Mouse (Mus musculus) layer of hippocampus, adult 8-10 months (tissue): Measurements from ENCODE around the gene Bmp3. TPM values are rescaled to one million over a fixed set of nuclear protein-coding genes. Genes with fewer than 3 reads are reported as not detected.
A peak's percentile ranks its signal among the peaks of the same experiment; 100 is the strongest.

Source experiments
- DNase-seq, 2 experiments: peaks; one replicate each; pipeline ENCODE4 v3.0.0; 2022; ENCODE audit warnings: low spot score in 2 of 2
- total RNA-seq, 4 experiments: library from RNA; stranded (reverse); gene quantifications; 2 replicates each; pipeline ENCODE4 v1.2.4; 2022

Bmp3 gene
- total RNA-seq: 1 to 10 TPM; 2.6 to 3.8 (median 3.4) TPM

GRCm38 (mm10) chr5:98854264-98854626, at the start of gene Bmp3:
TSS of gene Bmp3 (plus strand) at chr5:98854415.
- DNase-seq: no peak

GRCm38 (mm10) chr5:98804761-98805160, 49.5 kb upstream of the Bmp3 start:
- no peak for DNase-seq

- no peak for DNase-seq
Measured at GRCm38 (mm10) chr5:98806492-98806891, 47.7 kb upstream of the Bmp3 start.

- DNase-seq: no peak
Measured at GRCm38 (mm10) chr5:98807022-98807421, 47.2 kb upstream of the Bmp3 start.

DNA sequence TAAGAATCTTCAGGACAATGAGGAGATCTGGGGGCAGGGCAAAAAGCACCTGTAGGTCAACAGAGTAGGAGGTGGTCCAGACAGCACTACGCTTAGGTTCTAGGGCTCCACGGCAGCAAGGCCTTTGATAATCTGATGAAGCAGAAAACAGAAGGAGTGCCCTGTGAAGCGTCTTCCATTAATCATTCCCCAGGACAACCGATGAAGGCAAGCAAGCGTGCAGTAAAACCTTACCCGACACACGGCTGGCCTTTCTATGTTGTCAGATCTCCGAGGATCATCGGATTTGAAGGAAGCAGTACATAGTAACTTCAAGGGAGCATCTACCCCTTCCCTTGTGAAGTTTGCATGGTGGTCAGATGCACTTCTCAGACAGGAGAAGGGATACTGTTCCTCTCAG, 46.3 kb upstream of the Bmp3 start:
- DNase-seq: no peak

- DNase-seq: no peak
Measured at GRCm38 (mm10) chr5:98812380-98812779, 41.8 kb upstream of the Bmp3 start.

- DNase-seq: no peak
Measured at GRCm38 (mm10) chr5:98815269-98815668, 38.9 kb upstream of the Bmp3 start.

- DNase-seq: no peak
Measured at GRCm38 (mm10) chr5:98833760-98834159, 20.5 kb upstream of the Bmp3 start.

GRCm38 (mm10) chr5:98834300-98834699, 19.9 kb upstream of the Bmp3 start:
- DNase-seq: no peak

DNA sequence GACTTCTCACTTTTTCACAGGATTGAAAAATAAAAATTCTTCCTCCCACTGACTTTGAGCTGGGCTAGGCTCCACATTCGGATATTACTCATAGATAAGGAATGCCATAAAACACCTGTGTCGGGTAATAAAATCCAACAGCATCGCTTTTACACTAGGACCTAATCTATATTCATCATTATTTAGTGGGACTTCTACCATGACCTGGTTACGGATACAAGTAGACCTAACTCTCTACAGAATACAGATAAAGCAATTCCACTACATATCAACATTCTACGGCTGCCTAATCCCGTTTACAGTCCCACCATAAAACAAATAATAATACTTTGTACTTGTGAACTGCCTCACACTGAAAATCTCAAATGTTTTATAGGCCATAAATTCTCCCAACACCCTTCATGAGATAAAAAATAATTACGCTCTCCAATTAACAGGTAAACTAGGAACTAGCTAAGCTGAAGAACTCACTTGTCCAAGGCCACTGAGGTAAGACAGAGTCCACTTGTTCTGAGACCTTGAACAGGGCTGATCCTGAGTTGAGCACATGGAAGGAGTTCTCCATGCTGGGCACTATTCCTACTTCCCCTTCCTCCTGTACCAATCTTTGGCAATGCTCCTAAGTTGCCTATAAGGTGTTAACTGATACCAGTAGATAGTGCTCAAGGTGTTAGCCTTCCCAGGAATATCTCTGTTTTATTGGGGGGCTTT, 11.5 kb upstream of the Bmp3 start:
- DNase-seq: no peak

- no peak for DNase-seq
Measured at GRCm38 (mm10) chr5:98844664-98845063, 9.6 kb upstream of the Bmp3 start.

- no peak for DNase-seq
Measured at GRCm38 (mm10) chr5:98854627-98855564, 681 bp downstream of the Bmp3 start.

- DNase-seq: no peak
Measured at GRCm38 (mm10) chr5:98855741-98856140, 1.5 kb downstream of the Bmp3 start.

DNA sequence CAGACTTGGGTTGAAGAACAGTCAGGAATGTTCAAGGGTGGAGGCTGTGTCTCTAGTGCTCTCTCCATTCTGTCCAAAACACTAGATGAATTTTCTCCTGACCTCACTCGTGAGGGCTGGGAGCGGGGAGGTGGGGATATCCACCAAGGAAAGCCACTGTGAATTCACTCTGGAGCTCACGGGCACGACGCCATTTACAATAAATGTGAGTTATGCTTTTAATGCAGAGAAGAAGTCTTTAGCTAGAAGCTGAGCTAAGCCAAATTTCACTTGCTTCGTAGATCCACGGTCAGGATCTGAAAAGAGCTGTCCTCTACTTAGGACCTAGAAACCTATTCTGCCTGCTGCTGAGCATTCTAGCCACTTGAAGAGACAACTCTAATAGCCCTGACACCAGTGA, 2.1 kb downstream of the Bmp3 start:
- DNase-seq: no peak

DNA sequence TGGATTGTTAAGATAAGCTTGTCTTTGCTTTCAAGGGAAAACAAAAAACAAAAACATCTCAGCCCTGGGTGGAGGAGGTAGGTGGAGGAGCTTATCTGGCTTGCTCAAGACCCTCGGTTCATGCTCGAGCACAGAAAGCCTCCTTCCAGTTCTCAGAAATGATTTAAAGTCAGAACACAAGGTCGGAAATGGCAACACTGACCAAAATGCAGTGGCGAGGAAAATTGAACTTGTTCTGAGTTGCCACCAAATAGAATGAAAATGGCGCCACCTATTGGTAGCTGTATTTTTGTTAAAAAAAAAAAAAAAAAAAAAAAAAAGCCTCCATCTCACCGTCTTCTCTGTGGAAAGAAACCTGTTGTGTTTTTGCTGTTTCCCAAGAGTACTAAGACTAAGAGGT, 9.7 kb downstream of the Bmp3 start:
- no peak for DNase-seq

- no peak for DNase-seq
Measured at GRCm38 (mm10) chr5:98865146-98865545, 10.9 kb downstream of the Bmp3 start.

GRCm38 (mm10) chr5:98876056-98876455, 21.8 kb downstream of the Bmp3 start:
- DNase-seq: no peak

DNA sequence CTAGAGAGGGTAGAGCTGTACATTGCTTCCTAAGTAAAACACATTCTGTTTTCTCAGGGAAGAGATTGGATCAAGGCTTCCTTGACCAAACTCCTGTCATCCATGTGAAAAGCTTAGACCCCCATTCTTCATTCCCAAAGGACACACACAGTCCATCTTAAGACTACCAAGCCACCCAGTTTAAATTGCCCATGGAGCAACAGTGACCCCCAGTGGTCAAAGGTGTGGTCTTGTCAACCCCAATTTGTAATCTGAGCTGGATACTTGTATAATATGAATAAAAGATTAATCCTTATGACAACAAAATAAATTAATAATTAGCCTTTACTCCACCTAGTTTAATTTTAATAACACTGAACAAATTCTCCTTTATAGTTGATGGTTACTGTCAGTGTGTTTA, 24.7 kb downstream of the Bmp3 start:
- peak in 1 of 2 experiments; percentile 57 for DNase-seq

- no peak for DNase-seq
Measured at GRCm38 (mm10) chr5:98882096-98882495, 27.9 kb downstream of the Bmp3 start.

- DNase-seq: no peak
Measured at GRCm38 (mm10) chr5:98890544-98891050, 36.4 kb downstream of the Bmp3 start.

DNA sequence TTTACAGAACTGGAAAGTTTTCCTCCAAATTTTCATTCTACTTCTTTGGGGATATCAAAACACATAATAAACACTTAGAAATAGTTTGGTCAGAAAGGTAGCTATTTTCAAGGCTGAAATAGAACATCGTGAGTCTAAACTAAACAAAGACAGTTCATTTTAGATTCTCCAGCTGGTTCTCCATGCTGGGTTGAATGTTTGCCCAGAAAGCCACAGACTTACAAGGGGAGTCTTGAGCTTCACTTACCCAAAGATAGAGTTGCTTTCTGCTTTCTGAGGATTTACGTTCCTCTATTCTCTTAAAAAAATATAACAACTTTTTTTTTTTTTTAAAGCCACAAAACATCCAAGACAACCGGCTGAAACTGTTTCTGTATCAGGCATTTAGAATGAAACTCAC, 40.1 kb downstream of the Bmp3 start:
- no peak for DNase-seq

DNA sequence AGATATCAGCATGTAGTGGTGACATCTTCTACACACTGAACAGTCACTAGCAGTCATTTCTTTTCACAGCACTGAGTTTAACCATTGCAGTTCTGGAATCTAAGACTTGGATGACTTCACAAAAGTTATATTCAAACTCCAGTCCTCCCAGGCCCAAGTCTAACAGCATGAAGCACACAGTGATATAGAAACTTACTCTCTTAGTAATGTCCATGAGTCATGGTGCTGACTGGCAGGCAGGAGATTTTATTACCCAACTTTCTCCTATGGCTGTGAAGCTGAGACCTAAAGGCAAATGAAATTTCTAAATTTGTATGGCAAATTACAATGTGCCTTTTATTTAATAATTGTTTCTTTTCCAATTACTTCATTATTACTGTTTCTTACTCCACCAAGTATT, 43.7 kb downstream of the Bmp3 start:
- no peak for DNase-seq
